Mouse (Mus musculus) Patski (cell line): ENCODE results near the gene Agbl4. TPM values are rescaled to one million over a fixed set of nuclear protein-coding genes. Genes with fewer than 3 reads are reported as not detected.

Experiments used
- ATAC-seq: fragments of 100-300 bp; one replicate; pipeline ENCODE4 v1.8.0; 2021
- CTCF ChIA-PET: fragments of 350-600 bp; sonication (Branson Sonifier 250); formaldehyde crosslinking; loops from one replicate; lab custom pipeline; 2022; ENCODE audit warnings: inconsistent platforms; lab: Charles Lee
- POLR2A ChIA-PET: fragments of 350-600 bp; sonication (Branson Sonifier 250); formaldehyde crosslinking; loops from one replicate; lab custom pipeline; 2022; ENCODE audit warnings: antibody characterized with exemption, inconsistent platforms; lab: Charles Lee
- DNase-seq: peaks from one replicate; pipeline ENCODE4 v3.0.0-alpha.2; 2011; ENCODE audit warnings: low read depth, low spot score
- H3K27me3 ChIP-seq: fragments of 371-371 bp; one replicate; pipeline ENCODE4 v1.5.1; 2021
- CTCF ChIP-seq: fragments of 100-300 bp; IDR thresholded peaks from one replicate; pipeline ENCODE4 v1.5.1; 2021
- in situ Hi-C: fragments of 300-500 bp; cut with MboI; formaldehyde crosslinking; loops from 3 replicates; pipeline ENCODE4 v1.11.1; 2018; ENCODE audit warnings: low pct_unique_long_range_greater_than_20kb, mixed read lengths
- polyA plus RNA-seq: library from polyadenylated mRNA; unstranded; gene quantifications from one replicate; pipeline ENCODE4 v1.2.3, GENCODE M21; 2021

Gene Agbl4
- polyA plus RNA-seq, 1 experiment from 2014 or later: 0.27 TPM

DNA sequence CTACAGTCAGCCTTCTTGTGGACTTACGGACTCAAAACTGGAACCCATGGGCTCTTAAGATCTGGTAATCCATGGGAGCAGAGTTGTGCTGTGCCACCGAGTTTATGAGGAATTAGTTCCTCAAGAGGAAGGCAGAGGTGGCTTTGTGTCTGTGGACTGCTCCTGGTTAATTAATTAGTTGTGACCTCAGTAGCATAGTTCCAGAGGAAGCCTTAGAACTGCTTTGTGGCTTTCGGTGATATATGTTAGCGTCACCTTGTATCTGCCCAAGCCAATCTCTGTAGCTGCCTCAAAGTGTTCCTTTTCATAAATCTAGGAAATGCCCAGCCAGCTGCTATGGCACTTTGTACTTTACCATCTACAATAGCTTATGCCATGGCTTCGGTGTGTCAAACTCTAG, 1020.3 kb downstream of the Agbl4 start:
- no peak for DNase-seq
- H3K27me3 ChIP-seq: no peaks in the 10 kb centered on the region
- ChIA-PET POLR2A (no interaction called here), CTCF (interaction anchor here (1.1 kb wide), 1 partner anchor 15 kb away, joined by 3 read pairs; no protein-coding TSS in a partner anchor)
- in situ Hi-C loops: loop anchor here (5.0 kb wide), 2 partner anchors 55 to 90 kb away; no protein-coding TSS in a partner anchor
- ATAC-seq: no peak
- no peak for TF ChIP-seq CTCF

- no peaks in the 10 kb centered on the region for H3K27me3 ChIP-seq
- in situ Hi-C loops: loop anchor here (5.0 kb wide), 2 partner anchors 53 to 92 kb away; no protein-coding TSS in a partner anchor
- no peak for ATAC-seq
- TF ChIP-seq CTCF: no peak
- CTCF ChIA-PET: no interaction called here
- DNase-seq: no peak
- POLR2A ChIA-PET: interaction anchor here (0.6 kb wide), 1 partner anchor 92 kb away, joined by 3 read pairs; no protein-coding TSS in a partner anchor
These were observed 1022.0 kb downstream of the Agbl4 start for GRCm38 (mm10) chr4:111419476-111419875.

DNA sequence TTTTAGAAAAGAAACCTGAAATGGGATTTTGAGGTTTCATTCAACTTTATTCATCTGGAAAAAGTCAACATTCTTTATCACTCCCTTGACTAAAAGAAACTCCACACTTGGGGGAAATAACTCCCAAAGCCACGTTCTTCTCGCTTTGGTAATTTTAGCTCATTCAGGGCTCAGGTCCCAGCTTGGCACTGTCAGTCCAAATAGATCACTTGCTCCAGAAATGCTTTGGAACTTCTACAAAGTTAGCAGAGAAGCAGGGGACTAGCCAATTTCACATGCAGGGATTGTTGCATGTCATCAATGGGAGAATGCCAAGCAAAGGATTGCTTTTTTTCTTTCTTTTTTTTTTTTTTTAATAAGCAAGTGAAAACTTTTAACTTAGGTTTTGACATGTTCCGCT, 1022.6 kb downstream of the Agbl4 start:
- POLR2A ChIA-PET: interaction anchor here (0.6 kb wide), 1 partner anchor 92 kb away, joined by 3 read pairs; no protein-coding TSS in a partner anchor
- TF ChIP-seq CTCF: no peak
- ATAC-seq (no peak), DNase-seq (no peak)
- CTCF ChIA-PET: no interaction called here
- in situ Hi-C loops: no loop called here
- no peaks in the 10 kb centered on the region for H3K27me3 ChIP-seq

DNA sequence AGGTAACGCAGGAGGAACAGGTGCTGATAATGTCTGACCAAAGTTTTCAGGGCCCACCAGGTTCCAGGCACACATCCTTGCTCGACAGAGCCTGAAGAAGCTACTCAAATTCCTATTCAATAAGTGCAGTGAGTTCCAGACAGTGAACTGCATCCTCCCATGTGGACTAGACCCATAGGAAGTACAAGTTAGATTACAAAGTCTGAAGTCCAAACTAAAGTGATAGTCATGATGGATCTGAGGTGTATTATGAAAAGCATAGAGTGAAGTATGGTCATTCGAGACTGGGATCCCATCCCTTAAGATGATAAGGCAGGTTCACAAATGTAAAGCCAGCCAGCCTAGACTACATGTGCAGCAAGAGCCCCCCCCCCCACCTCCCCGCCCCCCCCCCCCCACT, 1023.5 kb downstream of the Agbl4 start:
- CTCF ChIA-PET: no interaction called here
- no peak for ATAC-seq
- DNase-seq: no peak
- H3K27me3 ChIP-seq: no peaks in the 10 kb centered on the region
- in situ Hi-C loops: no loop called here
- POLR2A ChIA-PET: no interaction called here
- TF ChIP-seq CTCF: no peak

- ChIA-PET POLR2A (no interaction called here), CTCF (no interaction called here)
- no peak for TF ChIP-seq CTCF
- in situ Hi-C loops: no loop called here
- no peaks in the 10 kb centered on the region for H3K27me3 ChIP-seq
- ATAC-seq (no peak), DNase-seq (no peak)
These were observed 1024.3 kb downstream of the Agbl4 start for GRCm38 (mm10) chr4:111421785-111422184.

GRCm38 (mm10) chr4:111424371-111424950, 1027.0 kb downstream of the Agbl4 start:
- in situ Hi-C loops: no loop called here
- no peak for DNase-seq
- TF ChIP-seq CTCF: no peak
- CTCF ChIA-PET: interaction anchor here (0.7 to 0.8 kb wide), 3 partner anchors 49 to 88 kb away, joined by 3 read pairs; no protein-coding TSS in a partner anchor
- no peaks in the 10 kb centered on the region for H3K27me3 ChIP-seq
- peak; percentile 13 for ATAC-seq
- POLR2A ChIA-PET: no interaction called here

DNA sequence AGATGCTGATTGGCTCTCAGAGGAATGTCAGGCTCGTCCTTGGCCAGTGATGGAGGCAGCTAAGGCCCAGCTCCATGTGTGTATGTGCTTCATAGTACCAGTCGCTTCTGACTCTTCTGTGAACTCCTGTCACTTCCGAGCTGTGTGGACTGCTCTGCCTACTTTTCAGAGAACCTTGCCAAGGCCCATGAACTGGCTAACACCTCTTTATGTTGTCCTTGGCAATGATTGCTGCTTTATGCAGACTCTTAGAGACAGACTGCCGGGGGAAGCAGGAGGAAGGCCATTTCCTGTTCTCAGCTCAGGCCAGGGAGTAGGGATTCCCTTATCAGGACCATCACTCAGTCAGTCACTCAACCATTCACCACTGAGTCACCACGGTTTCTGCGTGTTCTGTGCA, 1027.7 kb downstream of the Agbl4 start:
- POLR2A ChIA-PET: interaction anchor here (0.5 kb wide), 1 partner anchor 198 kb away, joined by 6 read pairs; no protein-coding TSS in a partner anchor
- H3K27me3 ChIP-seq: no peaks in the 10 kb centered on the region
- in situ Hi-C loops: no loop called here
- CTCF ChIA-PET: interaction anchor here (0.7 to 1.0 kb wide), 3 partner anchors 15 to 89 kb away, joined by 3 read pairs; no protein-coding TSS in a partner anchor
- peak; percentile 86 for ATAC-seq
- no peak for DNase-seq
- no peak for TF ChIP-seq CTCF

DNA sequence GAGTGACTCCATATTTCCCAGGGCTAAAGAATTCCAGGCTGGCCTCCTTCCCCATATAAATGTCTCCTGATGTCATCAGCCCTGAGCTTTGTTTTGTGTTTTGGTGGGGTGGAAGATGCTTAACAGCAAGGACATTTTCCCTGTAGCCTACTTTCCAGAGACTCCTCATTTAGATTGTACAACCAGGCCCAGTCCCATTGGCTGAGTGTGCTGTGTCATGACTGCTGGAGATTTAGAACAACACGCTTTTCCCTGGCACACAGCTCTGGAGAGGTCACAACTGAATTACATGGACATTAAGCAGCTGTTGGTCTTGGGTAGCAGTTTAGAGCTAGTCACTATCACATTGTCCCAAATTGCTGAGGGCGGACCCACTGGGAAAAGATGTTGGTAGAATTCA, 1033.7 kb downstream of the Agbl4 start:
- in situ Hi-C loops: no loop called here
- CTCF ChIA-PET: interaction anchor here (1.5 kb wide), 1 partner anchor 26 kb away, joined by 4 read pairs; no protein-coding TSS in a partner anchor
- POLR2A ChIA-PET: no interaction called here
- no peaks in the 10 kb centered on the region for H3K27me3 ChIP-seq
- ATAC-seq (no peak), DNase-seq (no peak)
- no peak for TF ChIP-seq CTCF

DNA sequence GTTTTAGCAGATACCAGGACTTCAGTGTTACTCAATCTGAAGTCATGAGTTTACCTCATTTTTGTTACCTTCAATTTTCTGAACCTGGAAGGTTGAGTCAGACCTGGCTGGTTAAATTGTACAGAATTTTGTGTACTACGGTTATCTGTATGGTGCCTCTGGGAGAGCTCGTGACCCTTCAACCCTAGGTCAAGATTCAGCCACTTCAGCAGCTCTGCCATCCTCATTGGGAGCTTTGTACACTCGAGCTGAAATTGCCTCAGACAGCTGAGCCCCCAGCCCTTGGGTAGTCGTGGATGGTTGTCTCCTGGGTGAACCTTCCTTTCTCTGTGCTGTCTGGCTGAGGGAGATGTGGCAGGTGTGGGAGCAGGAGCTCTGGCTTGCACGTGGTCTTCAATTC, 1034.6 kb downstream of the Agbl4 start:
- ChIA-PET POLR2A (no interaction called here), CTCF (interaction anchor here (1.5 kb wide), 1 partner anchor 25 kb away, joined by 4 read pairs; no protein-coding TSS in a partner anchor)
- no peaks in the 10 kb centered on the region for H3K27me3 ChIP-seq
- TF ChIP-seq CTCF: no peak
- no peak for DNase-seq
- in situ Hi-C loops: no loop called here
- ATAC-seq: no peak

DNA sequence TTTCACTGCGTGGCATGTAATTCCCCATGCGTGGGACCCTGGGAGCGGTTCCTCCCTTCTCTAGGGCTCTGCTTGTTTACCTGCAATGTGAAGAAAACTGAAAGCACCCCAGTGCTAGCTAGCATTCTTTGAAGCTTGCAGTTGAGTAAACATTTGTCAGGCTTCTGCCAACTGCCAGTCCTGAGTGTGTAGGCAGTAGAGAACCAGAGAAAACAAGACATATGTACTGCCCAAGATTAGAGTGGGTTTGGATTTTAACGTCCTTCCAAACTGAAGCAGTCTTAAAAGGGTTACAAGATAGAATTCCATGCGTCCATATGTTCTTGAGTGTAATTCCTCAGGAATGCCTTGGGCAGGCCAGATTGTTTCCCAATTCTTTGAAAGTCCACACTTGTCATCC, 1035.0 kb downstream of the Agbl4 start:
- in situ Hi-C loops: no loop called here

DNA sequence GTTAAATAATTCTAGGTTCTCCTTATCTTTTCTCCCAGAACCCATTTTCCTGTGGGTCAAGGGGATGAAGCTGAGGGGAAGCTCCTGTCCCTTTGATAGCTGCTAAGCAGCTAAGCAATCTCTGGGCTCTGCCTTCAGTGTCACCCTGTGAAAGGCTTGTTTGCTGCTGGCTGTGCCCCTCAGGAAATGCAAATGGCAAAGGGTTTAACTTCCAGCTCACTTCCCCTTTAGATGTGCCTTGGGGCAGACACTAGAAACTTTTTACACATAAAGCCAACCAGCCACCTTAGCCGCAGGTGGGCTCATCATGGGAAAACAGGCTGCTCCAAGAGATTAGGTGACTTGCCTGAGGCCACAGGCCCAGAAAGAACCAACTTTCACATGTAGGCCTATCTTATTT, 1044.2 kb downstream of the Agbl4 start:
- ChIA-PET CTCF (no interaction called here), POLR2A (no interaction called here)
- in situ Hi-C loops: no loop called here
- no peak for ATAC-seq
- no peaks in the 10 kb centered on the region for H3K27me3 ChIP-seq
- no peak for DNase-seq
- no peak for TF ChIP-seq CTCF

More for the DNA sequence above, 1035.0 kb downstream of the Agbl4 start:
- no peak for TF ChIP-seq CTCF
- H3K27me3 ChIP-seq: no peaks in the 10 kb centered on the region
- ATAC-seq: no peak
- ChIA-PET CTCF (interaction anchor here (1.5 kb wide), 1 partner anchor 24 kb away, joined by 4 read pairs; no protein-coding TSS in a partner anchor), POLR2A (no interaction called here)
- DNase-seq: no peak
